Mouse (Mus musculus): Measurements from ENCODE around the gene Celf2.

- TF ChIP-seq POLR2A (IDR thresholded peaks at IDR 0.05; ENCODE audit: borderline replicate concordance, control insufficient read depth, low read depth, low read length): no peak
- no peak for TF ChIP-seq CTCF (IDR thresholded peaks at IDR 0.05; ENCODE audit: control insufficient read depth, insufficient read depth, low read length)
These were observed 315.9 kb downstream of the Celf2 start for GRCm38 (mm10) chr2:7193413-7193812.
